Mouse (Mus musculus) ZHBTc4 (cell line): Measurements from ENCODE around the gene Mpzl2.
"Not testable (repeated sequence)": the region's sequence is repeated elsewhere in the genome, so short reads cannot be mapped to it uniquely, and the experiment has no call there.

Source experiments
- DNase-seq: peaks from one replicate; pipeline ENCODE4 v3.0.0-alpha.2; 2011; ENCODE audit warnings: low read depth, low spot score

Mpzl2 gene

DNA sequence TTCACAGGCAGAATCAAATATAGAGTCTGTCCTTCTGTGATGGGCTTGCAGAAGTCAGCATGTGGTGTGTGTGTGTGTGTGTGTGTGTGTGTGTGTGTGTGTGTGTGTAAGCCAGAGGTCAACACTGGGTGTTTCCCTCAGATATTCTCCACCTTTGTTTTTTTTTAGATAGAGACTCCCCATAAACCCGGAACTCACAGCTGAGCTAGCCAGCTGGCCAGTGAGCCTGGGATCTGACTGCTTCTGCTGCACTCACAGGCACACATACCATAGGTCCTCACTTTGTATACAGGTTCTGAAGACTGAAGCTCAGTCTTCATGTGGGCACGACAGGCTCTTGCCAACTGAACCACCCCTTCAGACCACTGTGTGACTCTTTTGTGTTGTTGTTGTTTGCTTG lies 7.3 kb upstream of the Mpzl2 start:
- no peak for DNase-seq

DNA sequence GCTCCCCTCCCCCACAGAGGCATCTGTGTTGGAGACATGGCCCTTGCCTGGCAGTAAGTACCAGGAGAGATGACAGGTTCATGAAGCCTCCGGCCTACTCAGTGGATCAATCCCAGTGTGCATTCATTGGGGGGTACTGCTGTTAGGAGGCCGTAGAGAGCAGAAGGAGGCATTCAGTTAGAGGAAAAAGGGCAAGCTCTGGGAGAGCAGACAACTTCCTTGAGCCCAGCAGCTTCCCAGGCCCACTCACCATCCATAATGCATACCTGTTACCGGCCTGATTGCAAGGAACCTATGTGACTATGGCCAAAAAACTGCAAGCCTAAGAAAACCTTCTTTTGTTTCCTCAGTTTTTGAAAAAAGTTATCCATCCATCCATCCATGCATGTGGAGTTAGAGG lies 5.1 kb upstream of the Mpzl2 start:
- DNase-seq = no peak

- not testable (repeated sequence) for DNase-seq
Observed at GRCm38 (mm10) chr9:45037803-45038202, 1.8 kb upstream of the Mpzl2 start.

DNA sequence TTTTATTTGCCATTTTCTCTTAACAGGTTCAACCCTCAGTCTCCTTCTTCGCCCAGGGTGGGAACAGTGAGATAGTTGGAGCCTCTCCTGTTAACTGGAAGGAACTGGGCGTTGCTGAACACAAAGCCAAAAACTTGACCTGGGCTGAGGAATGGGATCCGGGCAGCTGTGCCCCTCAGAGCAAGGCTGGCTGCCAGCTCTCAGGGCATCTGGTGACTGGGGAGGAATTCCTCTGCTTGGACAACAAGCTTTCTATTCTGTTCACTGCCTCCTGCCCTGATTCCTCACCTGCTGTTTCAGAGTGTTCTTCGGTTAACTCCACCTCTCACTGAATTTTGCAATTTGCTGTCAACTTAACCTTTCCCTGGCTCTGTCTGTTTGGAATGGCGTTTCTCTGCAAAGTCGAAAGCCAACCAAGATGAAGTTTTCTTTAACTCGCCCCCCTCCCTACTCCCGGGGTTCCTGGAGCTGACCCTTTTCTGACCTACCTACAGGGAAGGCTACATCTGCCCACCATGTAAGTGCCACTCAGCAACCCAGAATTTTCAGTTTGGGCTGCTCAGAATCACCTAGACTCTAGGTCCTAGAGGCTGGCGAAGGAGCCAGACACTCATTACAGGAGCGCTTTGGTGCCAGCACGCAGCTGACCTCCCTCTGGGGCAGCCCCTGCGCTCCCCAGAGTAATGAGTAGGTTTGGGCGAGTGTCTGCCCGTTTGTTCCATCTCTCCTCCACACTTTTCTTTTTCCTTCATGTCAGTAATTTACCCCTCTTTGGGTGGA lies 657 bp downstream of the Mpzl2 start:
- no peak for DNase-seq

DNA sequence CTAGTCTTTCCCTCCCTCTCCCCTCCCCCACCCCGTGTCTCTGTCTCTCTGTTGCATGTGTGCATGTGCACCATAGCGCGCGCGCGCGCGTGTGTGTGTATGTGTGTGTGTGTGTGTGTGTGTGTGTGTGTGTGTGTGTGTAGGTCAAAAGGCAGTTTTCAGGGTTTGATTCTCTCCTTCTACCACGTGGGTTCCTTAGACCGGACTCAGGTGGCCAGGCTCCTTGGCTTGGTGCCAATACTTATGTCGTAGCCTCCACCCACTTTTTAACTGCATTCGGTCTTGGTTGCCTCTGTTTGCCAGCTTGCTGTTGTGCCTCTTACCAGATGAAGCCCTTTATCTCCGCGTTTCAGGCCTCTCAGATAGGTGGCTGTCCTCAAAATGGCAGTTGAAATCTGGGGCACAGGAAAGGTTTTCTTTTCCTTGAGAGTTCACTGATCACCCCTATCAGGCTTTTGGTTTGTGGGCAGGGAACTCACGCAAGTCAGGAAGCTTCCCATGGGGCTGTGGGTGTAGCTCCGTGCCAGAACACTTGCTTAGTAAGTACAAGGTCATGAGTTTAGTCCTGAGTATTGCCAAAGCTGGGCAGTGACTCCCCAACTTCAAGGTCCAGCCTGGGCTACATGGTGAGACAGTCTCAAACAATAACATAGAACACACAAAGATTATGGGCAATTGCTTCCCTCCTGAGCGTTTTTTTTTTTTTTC lies 1.7 kb downstream of the Mpzl2 start:
- peak; percentile 86 for DNase-seq

GRCm38 (mm10) chr9:45042056-45042720 lies 2.6 kb downstream of the Mpzl2 start:
- peak; percentile 93 for DNase-seq

DNA sequence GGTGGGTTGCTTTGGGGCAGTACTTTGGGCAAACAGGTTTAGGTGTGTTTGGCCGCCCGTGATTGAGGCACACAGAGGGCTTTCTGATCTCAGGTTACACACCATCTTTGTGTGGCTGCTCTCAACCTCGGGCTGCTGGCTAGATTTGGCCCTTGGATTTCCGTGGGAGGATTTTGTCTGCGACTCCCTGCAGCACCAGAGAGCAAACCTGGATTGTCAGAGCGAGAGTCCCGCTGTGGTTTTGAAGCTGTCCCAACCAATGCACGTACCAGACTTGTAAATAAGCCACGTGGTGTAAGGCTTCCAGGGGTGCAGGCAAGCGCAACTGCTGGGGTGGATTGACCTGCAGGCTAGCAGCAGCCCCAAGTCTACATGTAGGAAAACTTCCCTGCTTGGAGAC lies 3.3 kb downstream of the Mpzl2 start:
- DNase-seq = peak; percentile 28

DNA sequence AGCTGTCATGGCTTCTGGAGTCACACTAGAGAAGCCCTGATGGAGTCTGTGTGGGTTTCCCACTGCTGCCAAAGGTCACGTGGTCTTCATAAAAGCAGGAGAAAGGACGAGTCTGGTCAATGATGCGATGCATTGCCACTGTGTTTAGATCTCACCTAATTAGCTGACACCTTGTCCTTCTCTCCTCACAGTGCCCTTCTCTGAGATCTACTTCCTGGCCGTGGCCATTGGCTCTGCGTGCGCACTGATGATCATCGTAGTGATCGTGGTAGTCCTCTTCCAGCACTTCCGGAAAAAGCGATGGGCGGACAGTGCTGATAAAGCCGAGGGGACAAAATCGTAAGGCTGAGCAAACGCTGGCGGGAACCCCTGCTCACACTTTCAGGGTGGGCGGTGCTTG lies 7.4 kb downstream of the Mpzl2 start:
- DNase-seq = no peak

GRCm38 (mm10) chr9:45048511-45048910 lies 8.9 kb downstream of the Mpzl2 start:
- peak; percentile 68 for DNase-seq

GRCm38 (mm10) chr9:45049731-45050130 lies 10.1 kb downstream of the Mpzl2 start:
- DNase-seq = no peak

- no peak for DNase-seq
Observed at GRCm38 (mm10) chr9:45050301-45050700, 10.7 kb downstream of the Mpzl2 start.

GRCm38 (mm10) chr9:45055082-45055713 lies 15.6 kb downstream of the Mpzl2 start, which contains the start of gene Mpzl3:
TSS of gene Mpzl3 (plus strand) at chr9:45055186.
- DNase-seq = peak; percentile 97

GRCm38 (mm10) chr9:45058304-45058940 lies 18.8 kb downstream of the Mpzl2 start:
- no peak for DNase-seq

DNA sequence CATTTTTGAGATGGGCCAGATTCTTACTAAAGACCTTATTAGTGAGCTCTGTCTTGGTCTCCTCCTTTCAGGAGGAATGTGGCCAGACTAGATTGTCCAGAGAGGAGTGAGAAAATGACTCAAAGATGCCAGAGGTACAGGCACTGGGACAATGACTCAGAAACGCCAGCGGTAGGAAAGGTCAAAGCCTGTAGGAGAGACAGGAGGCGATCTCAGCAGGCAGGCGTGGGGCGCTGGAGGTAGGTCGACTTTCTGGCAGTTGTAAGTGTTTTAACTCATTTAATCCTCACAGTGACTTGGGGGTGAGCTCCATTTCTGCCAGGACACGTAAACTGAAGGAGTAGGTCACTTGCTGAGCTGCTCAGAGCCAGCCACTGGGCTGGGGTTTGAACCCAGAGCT lies 20.6 kb downstream of the Mpzl2 start:
- DNase-seq = no peak

DNA sequence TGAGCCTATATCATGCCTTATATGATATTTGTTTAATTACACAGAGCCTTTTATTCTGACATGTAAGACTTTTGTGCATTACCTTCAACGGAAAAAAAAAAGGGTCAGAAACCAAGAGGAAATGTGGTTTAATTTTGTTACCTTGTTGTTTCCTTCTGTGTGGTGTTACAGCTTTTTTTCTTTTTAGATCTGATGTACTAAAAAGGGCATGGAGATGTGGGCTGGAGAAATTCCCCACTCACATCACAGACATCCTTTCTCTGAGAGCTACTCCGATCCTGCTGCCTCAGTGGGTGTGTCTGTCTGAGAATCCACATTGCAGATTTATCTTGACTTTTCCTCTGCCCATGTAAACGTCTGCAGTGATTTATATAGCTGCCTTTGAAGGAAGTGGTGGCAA lies 23.1 kb downstream of the Mpzl2 start:
- DNase-seq = no peak

DNA sequence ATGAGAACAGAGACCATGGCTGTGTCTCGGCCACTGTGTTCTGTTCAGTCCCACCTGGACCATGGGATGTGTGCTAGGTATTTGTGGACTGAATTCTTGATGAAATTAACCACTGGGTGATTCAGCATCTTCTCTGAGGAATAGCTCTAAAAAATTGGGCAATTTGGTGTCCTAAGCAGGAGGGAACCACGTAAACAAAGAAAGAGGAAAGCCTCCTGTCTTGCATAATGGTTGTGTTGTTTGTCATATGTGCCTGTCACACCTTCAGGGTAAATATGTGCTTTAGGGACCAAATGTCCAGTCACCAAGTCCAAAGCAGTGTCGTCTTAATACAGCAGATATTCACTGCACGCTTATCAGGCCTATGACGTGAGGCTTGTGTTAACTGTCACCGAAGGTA lies 24.8 kb downstream of the Mpzl2 start:
- DNase-seq = no peak

DNA sequence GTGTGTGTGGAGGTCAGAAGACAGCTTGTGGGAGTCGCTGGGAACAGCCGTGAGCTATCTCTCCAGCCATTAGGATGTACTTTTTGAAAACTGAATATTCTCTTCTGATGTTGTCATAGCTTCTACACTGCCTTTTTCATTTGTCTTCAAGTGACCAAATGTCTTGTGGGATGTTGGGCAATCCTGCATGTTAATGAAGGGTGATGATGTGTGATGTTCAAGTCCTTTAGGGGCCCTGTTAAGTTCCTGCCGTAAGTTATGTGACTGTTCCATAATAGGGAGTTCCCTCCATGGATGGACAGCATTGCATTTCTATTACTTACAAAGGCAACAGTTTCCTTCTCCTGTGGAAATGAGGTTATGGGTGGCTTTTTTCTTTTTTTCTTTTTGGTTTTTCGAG lies 27.1 kb downstream of the Mpzl2 start:
- DNase-seq = no peak

DNA sequence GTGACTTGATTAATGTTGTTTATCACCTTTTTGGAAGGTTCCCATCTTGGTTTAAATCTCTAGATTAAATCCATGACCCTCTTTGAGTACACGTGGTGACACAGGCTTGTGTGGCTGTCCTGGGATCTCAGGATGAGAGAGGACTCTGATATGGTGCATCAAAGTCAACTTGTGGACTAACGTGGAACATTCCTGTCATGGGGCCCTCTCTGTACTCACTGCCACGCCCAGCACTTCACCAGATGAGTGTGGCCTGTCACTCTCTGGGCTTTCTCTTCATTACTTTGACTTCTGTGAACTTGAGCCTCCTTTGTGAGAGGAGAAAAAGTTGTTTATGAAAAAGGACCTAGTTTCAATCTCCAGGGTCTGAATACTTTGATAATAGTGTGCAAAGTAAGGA lies 32.2 kb downstream of the Mpzl2 start:
- DNase-seq = no peak

DNA sequence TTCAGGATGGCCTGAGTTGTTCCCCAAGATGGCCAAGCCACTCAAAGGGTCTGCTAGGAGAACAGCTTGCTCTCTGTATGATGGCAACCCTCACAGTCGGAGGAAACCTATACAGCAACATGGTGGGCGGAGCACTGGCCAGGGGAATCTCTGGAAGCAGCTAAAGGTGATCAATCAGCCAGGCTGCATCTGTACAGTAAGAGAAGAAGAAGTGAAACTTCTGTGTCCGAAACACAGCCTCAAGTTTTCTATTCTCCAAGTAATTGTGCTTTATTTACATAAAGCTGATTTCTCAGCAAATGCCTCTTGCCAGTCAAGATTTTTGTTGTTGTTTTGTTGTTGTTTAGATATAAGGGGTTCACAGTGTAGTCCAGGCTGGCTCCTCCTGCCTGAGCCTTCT lies 38.3 kb downstream of the Mpzl2 start:
- DNase-seq = no peak

- no peak for DNase-seq
Observed at GRCm38 (mm10) chr9:45079011-45079410, 39.4 kb downstream of the Mpzl2 start, which contains the start of gene Jaml. TSS of gene Jaml (plus strand) at chr9:45079183.

DNA sequence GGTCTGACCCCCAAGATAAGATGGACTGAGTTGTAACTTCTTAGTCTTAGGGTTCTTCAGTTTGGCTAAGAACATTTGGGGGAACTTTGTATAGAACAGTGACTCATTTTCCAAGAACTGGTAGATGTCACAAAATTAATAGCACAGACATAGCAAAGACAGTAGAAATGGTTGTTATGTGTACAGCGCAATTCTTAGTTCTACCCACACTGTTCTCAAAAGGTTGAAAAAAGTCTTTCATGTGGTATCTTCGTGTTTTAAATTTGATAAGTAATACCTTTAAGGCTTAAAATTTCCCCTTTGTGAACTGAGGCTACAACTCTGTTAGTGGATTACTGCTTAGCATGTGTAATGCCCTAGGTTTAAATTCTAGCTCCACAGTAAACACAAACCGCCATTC lies 43.5 kb downstream of the Mpzl2 start:
- DNase-seq = no peak

DNA sequence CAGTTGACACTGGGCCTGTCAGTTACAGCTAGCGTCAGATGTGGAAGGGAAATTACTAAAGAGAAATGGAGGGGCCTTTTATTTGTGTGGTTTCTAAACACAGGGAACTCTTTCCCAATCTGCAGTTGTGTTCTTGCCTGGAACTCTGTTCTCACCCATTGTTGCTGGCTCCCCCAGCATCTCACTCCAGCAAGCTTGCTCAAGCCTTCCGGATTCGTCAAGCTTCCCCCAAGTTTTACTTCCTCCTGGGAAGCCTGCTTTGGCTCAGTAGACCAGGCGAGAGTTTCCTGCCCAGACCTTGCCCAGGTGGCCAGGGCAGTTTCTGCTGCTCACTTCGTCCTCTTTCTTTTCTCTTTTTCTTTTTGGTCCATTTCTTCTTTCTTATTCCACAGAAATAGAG lies 45.0 kb downstream of the Mpzl2 start:
- DNase-seq = no peak
